Mouse (Mus musculus): ENCODE measurements around the gene Sorcs1. TPM values are rescaled to one million over a fixed set of nuclear protein-coding genes. Genes with fewer than 3 reads are reported as not detected.

Sorcs1 gene
- total and polyA plus RNA-seq, 2 experiments from 2014 or later, result 15.7 to 26.7 TPM

- Histone ChIP-seq H3K4me1 (ENCODE audit: insufficient read depth, low read length) (no peaks in the 10 kb centered on the region), H3K4me2 (ENCODE audit: low read depth, low read length) (no peak overlapping the region; the same call in 1 of the 2 replicates), H3K9me3 (ENCODE audit: low read length) (no peaks in the 10 kb centered on the region), H3K36me3 (ENCODE audit: insufficient read depth, low read length) (no peaks in the 10 kb centered on the region), H3K27ac (no peak overlapping the region), H3K9ac (replicated peaks; ENCODE audit: low read length) (no peak overlapping the region), H3K27me3 (ENCODE audit: insufficient read depth, low read length) (no peaks in the 10 kb centered on the region), H3K4me3 (ENCODE audit: low read length) (no peak overlapping the region)
- ATAC-seq (0 out of 2 replicates have a peak, but pooled peaks have one; percentile 45), DNase-seq (ENCODE audit: low spot score) (peak; percentile 50)
- TF ChIP-seq CTCF (IDR thresholded peaks at IDR 0.05; ENCODE audit: low read depth), result no peak
- 27% methylated on average over 7 of the region's 7 CpGs for WGBS
Measured at GRCm38 (mm10) chr19:50214466-50215228, 463.8 kb downstream of the Sorcs1 start.

GRCm38 (mm10) chr19:50210456-50210855 lies 468.0 kb downstream of the Sorcs1 start:
- no peak overlapping the region for H3K4me3 ChIP-seq (ENCODE audit: low read length)
- WGBS, result 47% methylated on average over 7 of the region's 7 CpGs
- ATAC-seq (no peak), DNase-seq (ENCODE audit: low spot score) (no peak)
- no peak overlapping the region for H3K27ac ChIP-seq
- H3K4me2 ChIP-seq (ENCODE audit: low read depth, low read length), result no peak overlapping the region
- no peak for TF ChIP-seq CTCF (IDR thresholded peaks at IDR 0.05; ENCODE audit: low read depth)
- no peaks in the 10 kb centered on the region for H3K9me3 ChIP-seq (ENCODE audit: low read length)
- no peaks in the 10 kb centered on the region for H3K27me3 ChIP-seq (ENCODE audit: insufficient read depth, low read length)
- no peaks in the 10 kb centered on the region for H3K4me1 ChIP-seq (ENCODE audit: insufficient read depth, low read length)
- no peaks in the 10 kb centered on the region for H3K36me3 ChIP-seq (ENCODE audit: insufficient read depth, low read length)
- no peak overlapping the region for H3K9ac ChIP-seq (replicated peaks; ENCODE audit: low read length)

- no peak for TF ChIP-seq CTCF (IDR thresholded peaks at IDR 0.05; ENCODE audit: low read depth)
- Histone ChIP-seq H3K4me1 (ENCODE audit: insufficient read depth, low read length) (no peaks in the 10 kb centered on the region), H3K4me2 (ENCODE audit: low read depth, low read length) (no peak overlapping the region), H3K27ac (no peak overlapping the region), H3K9ac (replicated peaks; ENCODE audit: low read length) (no peak overlapping the region), H3K36me3 (ENCODE audit: insufficient read depth, low read length) (no peaks in the 10 kb centered on the region), H3K9me3 (ENCODE audit: low read length) (no peaks in the 10 kb centered on the region), H3K27me3 (ENCODE audit: insufficient read depth, low read length) (no peaks in the 10 kb centered on the region), H3K4me3 (ENCODE audit: low read length) (no peak overlapping the region)
- DNase-seq (ENCODE audit: low spot score) (no peak), ATAC-seq (no peak)
- 62% methylated on average over 6 of the region's 6 CpGs for WGBS
Measured at GRCm38 (mm10) chr19:50204341-50204740, 474.1 kb downstream of the Sorcs1 start.

GRCm38 (mm10) chr19:50196592-50196991 lies 481.9 kb downstream of the Sorcs1 start:
- WGBS, result 87% methylated on average over 1 of the region's 1 CpGs
- ATAC-seq, result no peak
- no peaks in the 10 kb centered on the region for H3K9me3 ChIP-seq (ENCODE audit: low read length)
- no peak overlapping the region for H3K4me2 ChIP-seq (ENCODE audit: low read depth, low read length)
- H3K4me3 ChIP-seq (ENCODE audit: low read length), result no peak overlapping the region
- no peak overlapping the region for H3K9ac ChIP-seq (replicated peaks; ENCODE audit: low read length)
- TF ChIP-seq CTCF (IDR thresholded peaks at IDR 0.05; ENCODE audit: low read depth), result no peak
- no peak overlapping the region for H3K27ac ChIP-seq
- no peak for DNase-seq (ENCODE audit: low spot score)
- H3K4me1 ChIP-seq (ENCODE audit: insufficient read depth, low read length), result no peaks in the 10 kb centered on the region
- H3K36me3 ChIP-seq (ENCODE audit: insufficient read depth, low read length), result no peaks in the 10 kb centered on the region
- no peaks in the 10 kb centered on the region for H3K27me3 ChIP-seq (ENCODE audit: insufficient read depth, low read length)

- no peak for TF ChIP-seq CTCF (IDR thresholded peaks at IDR 0.05; ENCODE audit: low read depth)
- ATAC-seq, result no peak
- WGBS, result 35% methylated on average over 10 of the region's 10 CpGs
- Histone ChIP-seq H3K36me3 (ENCODE audit: insufficient read depth, low read length) (no peaks in the 10 kb centered on the region), H3K9ac (replicated peaks; ENCODE audit: low read length) (no peak overlapping the region), H3K9me3 (ENCODE audit: low read length) (no peaks in the 10 kb centered on the region), H3K4me1 (ENCODE audit: insufficient read depth, low read length) (no peaks in the 10 kb centered on the region), H3K4me3 (ENCODE audit: low read length) (no peak overlapping the region), H3K4me2 (ENCODE audit: low read depth, low read length) (no peak overlapping the region), H3K27me3 (ENCODE audit: insufficient read depth, low read length) (no peaks in the 10 kb centered on the region), H3K27ac (no peak overlapping the region)
- DNase-seq (ENCODE audit: low spot score), result peak; percentile 13
Measured at GRCm38 (mm10) chr19:50185769-50186715, 492.4 kb downstream of the Sorcs1 start.

GRCm38 (mm10) chr19:50184901-50185623 lies 493.4 kb downstream of the Sorcs1 start:
- whole genome bisulfite sequencing, result 59% methylated on average over 21 of the region's 21 CpGs
- no peaks in the 10 kb centered on the region for H3K27me3 ChIP-seq (ENCODE audit: insufficient read depth, low read length)
- H3K36me3 ChIP-seq (ENCODE audit: insufficient read depth, low read length), result no peaks in the 10 kb centered on the region
- H3K9me3 ChIP-seq (ENCODE audit: low read length), result no peaks in the 10 kb centered on the region
- DNase-seq (ENCODE audit: low spot score) (peak; percentile 89), ATAC-seq (0 out of 2 replicates have a peak, but pooled peaks have one; percentile 45)
- TF ChIP-seq CTCF (IDR thresholded peaks at IDR 0.05; ENCODE audit: low read depth), result peak; percentile 89
- no peaks in the 10 kb centered on the region for H3K4me1 ChIP-seq (ENCODE audit: insufficient read depth, low read length)
- H3K27ac ChIP-seq, result no peak overlapping the region
- H3K4me2 ChIP-seq (ENCODE audit: low read depth, low read length), result no peak overlapping the region
- no peak overlapping the region for H3K4me3 ChIP-seq (ENCODE audit: low read length)
- no peak overlapping the region for H3K9ac ChIP-seq (replicated peaks; ENCODE audit: low read length)
